Mouse (Mus musculus): ENCODE measurements around the gene Barhl2. TPM values are rescaled to one million over a fixed set of nuclear protein-coding genes. Genes with fewer than 3 reads are reported as not detected.
A peak's percentile ranks its signal among the peaks of the same experiment; 100 is the strongest.

Gene Barhl2
- total and polyA plus RNA-seq, 3 experiments, result not detected

DNA sequence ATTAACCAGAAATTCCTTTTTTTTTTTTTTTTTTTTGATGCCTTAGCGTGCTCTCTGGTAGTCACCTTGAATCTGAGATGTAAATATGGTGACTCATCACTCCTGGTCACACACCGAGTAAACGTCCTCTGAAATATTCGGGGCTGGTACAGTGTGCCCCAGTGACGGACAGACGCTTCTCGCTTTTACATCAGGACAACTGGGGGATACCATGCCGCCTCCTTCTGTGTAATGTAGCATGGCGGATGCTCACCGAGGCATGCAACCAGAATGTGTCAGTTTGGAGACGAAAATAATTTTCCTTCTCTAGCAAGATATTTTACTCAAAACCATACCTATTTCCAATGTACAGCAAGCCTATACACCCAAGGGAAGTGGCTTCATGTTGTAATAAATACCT lies 37.6 kb downstream of the Barhl2 start:
- no peak for TF ChIP-seq SMC3 (IDR thresholded peaks at IDR 0.05; ENCODE audit: low read depth, low read length)
- TF ChIP-seq MEF2A (IDR thresholded peaks at IDR 0.05; ENCODE audit: extremely low read depth, insufficient replicate concordance, low read depth, low read length, poor library complexity, severe bottlenecking), result no peak
- TF ChIP-seq CTCF (IDR thresholded peaks at IDR 0.05 in 2 of 3, conservative IDR thresholded peaks at IDR 0.05 in 1 of 3; ENCODE audit: control insufficient read depth in 1 of 3, insufficient read depth in 1 of 3, low read depth in 2 of 3, low read length in 3 of 3, poor library complexity in 1 of 3, severe bottlenecking in 1 of 3), result no peak
- TF ChIP-seq ZKSCAN1 (IDR thresholded peaks at IDR 0.05; ENCODE audit: low read depth, low read length), result no peak
- no peak for TF ChIP-seq CHD1 (IDR thresholded peaks at IDR 0.05; ENCODE audit: low read depth, low read length)
- no peak for TF ChIP-seq CHD2 (IDR thresholded peaks at IDR 0.05; ENCODE audit: low read length)
- Histone ChIP-seq H3K9ac (ENCODE audit: control insufficient read depth, low read depth, low read length, poor library complexity, severe bottlenecking) (no peak overlapping the region), H3K27me3 (ENCODE audit: control insufficient read depth in 1 of 2, insufficient read depth in 2 of 2, low read length in 2 of 2) (no peaks in the 10 kb centered on the region; a peak in 1 of 4 replicates), H3K4me3 (ENCODE audit: control insufficient read depth in 1 of 2, insufficient read depth in 1 of 2, low read depth in 2 of 2, low read length in 2 of 2) (no peak overlapping the region), H3K9me3 (replicated peaks; ENCODE audit: insufficient read depth, low read length) (no peaks in the 10 kb centered on the region), H3K4me1 (ENCODE audit: control insufficient read depth in 1 of 2, insufficient read depth in 2 of 2, low read length in 2 of 2) (no peaks in the 10 kb centered on the region), H3K36me3 (ENCODE audit: control insufficient read depth in 1 of 2, insufficient read depth in 2 of 2, low read length in 2 of 2) (no peaks in the 10 kb centered on the region), H3K79me2 (ENCODE audit: control insufficient read depth, insufficient read depth, low read length, poor library complexity) (no peaks in the 10 kb centered on the region), H3K27ac (ENCODE audit: control insufficient read depth, low read depth, low read length) (no peak overlapping the region)
- no peak for DNase-seq (ENCODE audit: low read depth, low spot score)

DNA sequence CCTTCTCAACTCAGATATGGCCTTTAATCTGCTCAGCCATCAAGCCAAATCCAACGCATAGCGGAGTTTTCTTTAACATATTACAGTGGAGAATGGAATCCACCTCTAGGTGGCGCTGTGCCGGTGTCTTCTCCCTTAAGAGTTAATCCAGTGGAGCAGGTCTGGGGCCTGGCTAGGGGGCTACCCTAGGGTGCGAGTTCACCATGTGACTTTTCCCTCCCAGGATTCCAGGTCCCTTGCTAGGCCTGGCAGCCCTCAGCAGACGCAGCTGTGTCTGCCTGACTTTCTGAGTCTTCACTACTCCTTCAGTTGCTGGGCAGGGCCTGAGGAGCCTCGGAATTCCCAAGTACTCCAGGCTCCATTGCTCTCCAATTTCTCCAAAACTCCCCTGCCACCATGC lies 40.8 kb downstream of the Barhl2 start:
- Histone ChIP-seq H3K79me2 (ENCODE audit: control insufficient read depth, insufficient read depth, low read length, poor library complexity) (no peaks in the 10 kb centered on the region), H3K9ac (ENCODE audit: control insufficient read depth, low read depth, low read length, poor library complexity, severe bottlenecking) (no peak overlapping the region), H3K4me1 (ENCODE audit: control insufficient read depth in 1 of 2, insufficient read depth in 2 of 2, low read length in 2 of 2) (no peaks in the 10 kb centered on the region), H3K9me3 (replicated peaks; ENCODE audit: insufficient read depth, low read length) (no peaks in the 10 kb centered on the region), H3K27ac (ENCODE audit: control insufficient read depth, low read depth, low read length) (no peak overlapping the region), H3K36me3 (ENCODE audit: control insufficient read depth in 1 of 2, insufficient read depth in 2 of 2, low read length in 2 of 2) (no peaks in the 10 kb centered on the region), H3K27me3 (ENCODE audit: control insufficient read depth in 1 of 2, insufficient read depth in 2 of 2, low read length in 2 of 2) (no peaks in the 10 kb centered on the region), H3K4me3 (ENCODE audit: control insufficient read depth in 1 of 2, insufficient read depth in 1 of 2, low read depth in 2 of 2, low read length in 2 of 2) (no peak overlapping the region)
- peak; percentile 1 for DNase-seq (ENCODE audit: low read depth, low spot score)
- TF ChIP-seq EP300 (IDR thresholded peaks at IDR 0.05; ENCODE audit: low read depth in 1 of 2, low read length in 2 of 2) (no peak), CTCF (IDR thresholded peaks at IDR 0.05 in 2 of 3, conservative IDR thresholded peaks at IDR 0.05 in 1 of 3; ENCODE audit: control insufficient read depth in 1 of 3, insufficient read depth in 1 of 3, low read depth in 2 of 3, low read length in 3 of 3, poor library complexity in 1 of 3, severe bottlenecking in 1 of 3) (peak in 2 of 3 experiments; percentile 2 to 10; a peak in 2 of 6 replicates)

DNA sequence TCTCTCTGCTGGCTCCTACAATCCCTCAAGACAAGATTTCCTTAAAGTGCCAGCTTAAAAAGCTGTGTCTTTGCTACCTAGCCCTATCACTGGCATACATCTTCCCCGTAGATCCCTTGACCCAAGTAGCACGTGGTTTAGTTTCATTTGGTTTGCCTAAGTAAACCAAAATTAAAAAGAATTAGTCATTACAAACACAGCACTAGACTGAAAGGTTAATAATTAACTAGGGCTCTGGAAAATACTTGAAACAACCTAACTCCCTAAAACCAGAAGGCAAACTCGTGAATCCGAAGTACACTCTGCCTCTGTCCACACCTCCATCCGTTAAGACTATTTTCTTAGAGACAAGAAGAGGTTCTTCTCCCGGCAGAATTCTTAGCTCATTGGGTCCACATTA lies 41.4 kb downstream of the Barhl2 start:
- H3K36me3 ChIP-seq (ENCODE audit: control insufficient read depth in 1 of 2, insufficient read depth in 2 of 2, low read length in 2 of 2), result no peaks in the 10 kb centered on the region
- H3K9ac ChIP-seq (ENCODE audit: control insufficient read depth, low read depth, low read length, poor library complexity, severe bottlenecking), result no peak overlapping the region
- no peaks in the 10 kb centered on the region for H3K9me3 ChIP-seq (replicated peaks; ENCODE audit: insufficient read depth, low read length)
- no peaks in the 10 kb centered on the region for H3K27me3 ChIP-seq (ENCODE audit: control insufficient read depth in 1 of 2, insufficient read depth in 2 of 2, low read length in 2 of 2)
- H3K4me3 ChIP-seq (ENCODE audit: control insufficient read depth in 1 of 2, insufficient read depth in 1 of 2, low read depth in 2 of 2, low read length in 2 of 2), result no peak overlapping the region
- no peak for DNase-seq (ENCODE audit: low read depth, low spot score)
- TF ChIP-seq POLR2AphosphoS2 (IDR thresholded peaks at IDR 0.05; ENCODE audit: low read length) (no peak), MAZ (IDR thresholded peaks at IDR 0.05; ENCODE audit: low read depth, low read length) (no peak), SMC3 (IDR thresholded peaks at IDR 0.05; ENCODE audit: low read depth, low read length) (no peak), ETS1 (IDR thresholded peaks at IDR 0.05; ENCODE audit: low read depth, low read length) (no peak), TAL1 (IDR thresholded peaks at IDR 0.05; ENCODE audit: low read length) (no peak), RAD21 (IDR thresholded peaks at IDR 0.05; ENCODE audit: low read depth, low read length) (no peak), ZNF384 (IDR thresholded peaks at IDR 0.05; ENCODE audit: low read depth, low read length) (no peak), NELFE (IDR thresholded peaks at IDR 0.05; ENCODE audit: low read depth, low read length) (no peak), JUND (IDR thresholded peaks at IDR 0.05; ENCODE audit: low read depth, low read length) (no peak), ZC3H11A (IDR thresholded peaks at IDR 0.05; ENCODE audit: low read depth, low read length) (no peak), BHLHE40 (IDR thresholded peaks at IDR 0.05; ENCODE audit: borderline replicate concordance, low read depth, low read length) (no peak), NRF1 (IDR thresholded peaks at IDR 0.05; ENCODE audit: insufficient read depth, low read depth, low read length, poor library complexity, severe bottlenecking) (no peak), GABPA (IDR thresholded peaks at IDR 0.05; ENCODE audit: low read depth, low read length) (no peak), KAT2A (conservative IDR thresholded peaks at IDR 0.05; ENCODE audit: low read depth, low read length) (no peak), ZMIZ1 (IDR thresholded peaks at IDR 0.05; ENCODE audit: low read depth, low read length) (no peak)
- H3K27ac ChIP-seq (ENCODE audit: control insufficient read depth, low read depth, low read length), result no peak overlapping the region
- no peaks in the 10 kb centered on the region for H3K4me1 ChIP-seq (ENCODE audit: control insufficient read depth in 1 of 2, insufficient read depth in 2 of 2, low read length in 2 of 2)
- H3K79me2 ChIP-seq (ENCODE audit: control insufficient read depth, insufficient read depth, low read length, poor library complexity), result no peaks in the 10 kb centered on the region

Data from MEL (cell line).